Mouse (Mus musculus) megakaryocyte, embryonic 14.5 days (primary cell): Measurements from ENCODE around the gene Sik3.

Source experiments
- FLI1 ChIP-seq: IDR thresholded peaks from 2 replicates; pipeline ENCODE4 v1.6.1; 2012; ENCODE audit warnings: low read length, inconsistent platforms, mixed read lengths
- GATA1 ChIP-seq: IDR thresholded peaks from 3 replicates; pipeline ENCODE4 v1.6.1; 2012; ENCODE audit warnings: mixed read lengths, low read length, inconsistent platforms, borderline replicate concordance

- no peak for TF ChIP-seq GATA1
- no peak for TF ChIP-seq FLI1
Observed at GRCm38 (mm10) chr9:46121486-46121885, 108.9 kb downstream of the Sik3 start.
